Mouse (Mus musculus): ENCODE data around the gene Elmo2.

- no peak for TF ChIP-seq POLR2A (IDR thresholded peaks at IDR 0.05; ENCODE audit: low read depth, low read length)
- no peak for TF ChIP-seq CTCF (conservative IDR thresholded peaks at IDR 0.05; ENCODE audit: insufficient read depth, insufficient read length, low read depth, low read length)
Observed at GRCm38 (mm10) chr2:165270858-165271257, 55.4 kb downstream of the Elmo2 start.
